Mouse (Mus musculus) splenic B cell, adult 2 months (primary cell): ENCODE data around the gene Cd6.

ENCODE experiments used
- DNase-seq: peaks from one replicate; pipeline ENCODE4 v3.0.0-alpha.2; 2011; ENCODE audit warnings: low read depth, low spot score
- H3K27me3 ChIP-seq: 2 replicates; pipeline ENCODE4 v1.6.1; 2012; ENCODE audit warnings: mild to moderate bottlenecking, low read length, moderate library complexity, mixed read lengths; ENCODE audit not compliant: control insufficient read depth, poor library complexity, insufficient read depth, severe bottlenecking
- H3K36me3 ChIP-seq: 2 replicates; pipeline ENCODE4 v1.6.1; 2012; ENCODE audit warnings: mild to moderate bottlenecking, low read length, moderate library complexity, mixed read lengths; ENCODE audit not compliant: control insufficient read depth, poor library complexity, insufficient read depth, severe bottlenecking

Gene Cd6

GRCm38 (mm10) chr19:10799155-10799554 is 30.7 kb downstream of the Cd6 start:
- Histone ChIP-seq H3K36me3 (no peaks in the 10 kb centered on the region), H3K27me3 (no peaks in the 10 kb centered on the region)
- no peak for DNase-seq

GRCm38 (mm10) chr19:10798576-10798975 is 31.3 kb downstream of the Cd6 start:
- no peak for DNase-seq
- Histone ChIP-seq H3K36me3 (no peaks in the 10 kb centered on the region), H3K27me3 (no peaks in the 10 kb centered on the region)

GRCm38 (mm10) chr19:10794916-10795315 is 34.9 kb downstream of the Cd6 start:
- Histone ChIP-seq H3K27me3 (no peaks in the 10 kb centered on the region), H3K36me3 (no peaks in the 10 kb centered on the region)
- no peak for DNase-seq

GRCm38 (mm10) chr19:10793044-10793443 is 36.8 kb downstream of the Cd6 start:
- no peak for DNase-seq
- Histone ChIP-seq H3K36me3 (no peaks in the 10 kb centered on the region), H3K27me3 (no peaks in the 10 kb centered on the region)

- peak; percentile 59 for DNase-seq
Measured at GRCm38 (mm10) chr19:10790323-10790722, 39.5 kb downstream of the Cd6 start.

GRCm38 (mm10) chr19:10788242-10788641 is 41.6 kb downstream of the Cd6 start:
- Histone ChIP-seq H3K36me3 (no peaks in the 10 kb centered on the region), H3K27me3 (no peaks in the 10 kb centered on the region)
- no peak for DNase-seq

More at GRCm38 (mm10) chr19:10790323-10790722, 39.5 kb downstream of the Cd6 start:
- no peaks in the 10 kb centered on the region for H3K36me3 ChIP-seq
- no peaks in the 10 kb centered on the region for H3K27me3 ChIP-seq

- H3K36me3 ChIP-seq: no peaks in the 10 kb centered on the region
- no peaks in the 10 kb centered on the region for H3K27me3 ChIP-seq
- DNase-seq: no peak
Measured at GRCm38 (mm10) chr19:10787406-10787805, 42.5 kb downstream of the Cd6 start.

- Histone ChIP-seq H3K36me3 (no peaks in the 10 kb centered on the region), H3K27me3 (no peaks in the 10 kb centered on the region)
- DNase-seq: no peak
Measured at GRCm38 (mm10) chr19:10786753-10787152, 43.1 kb downstream of the Cd6 start.

- no peak for DNase-seq
- Histone ChIP-seq H3K27me3 (no peaks in the 10 kb centered on the region), H3K36me3 (no peaks in the 10 kb centered on the region)
Measured at GRCm38 (mm10) chr19:10784796-10785459, 44.9 kb downstream of the Cd6 start.

- H3K27me3 ChIP-seq: no peaks in the 10 kb centered on the region
- no peak for DNase-seq
- no peaks in the 10 kb centered on the region for H3K36me3 ChIP-seq
Measured at GRCm38 (mm10) chr19:10784061-10784460, 45.8 kb downstream of the Cd6 start.

- DNase-seq: no peak
- Histone ChIP-seq H3K27me3 (no peaks in the 10 kb centered on the region), H3K36me3 (no peaks in the 10 kb centered on the region)
Measured at GRCm38 (mm10) chr19:10783168-10783567, 46.7 kb downstream of the Cd6 start.

GRCm38 (mm10) chr19:10781641-10782040 is 48.2 kb downstream of the Cd6 start:
- DNase-seq: no peak
- H3K36me3 ChIP-seq: no peaks in the 10 kb centered on the region
- H3K27me3 ChIP-seq: no peaks in the 10 kb centered on the region

- Histone ChIP-seq H3K27me3 (no peaks in the 10 kb centered on the region), H3K36me3 (no peaks in the 10 kb centered on the region)
- no peak for DNase-seq
Measured at GRCm38 (mm10) chr19:10776906-10777305, 53.0 kb downstream of the Cd6 start.

- Histone ChIP-seq H3K27me3 (no peaks in the 10 kb centered on the region), H3K36me3 (no peaks in the 10 kb centered on the region)
- no peak for DNase-seq
Measured at GRCm38 (mm10) chr19:10774141-10774540, 55.7 kb downstream of the Cd6 start.

- DNase-seq: no peak
- no peaks in the 10 kb centered on the region for H3K27me3 ChIP-seq
Measured at GRCm38 (mm10) chr19:10773384-10773783, 56.5 kb downstream of the Cd6 start.

GRCm38 (mm10) chr19:10772866-10773265 is 57.0 kb downstream of the Cd6 start:
- Histone ChIP-seq H3K27me3 (no peaks in the 10 kb centered on the region), H3K36me3 (no peaks in the 10 kb centered on the region)
- DNase-seq: no peak

More at GRCm38 (mm10) chr19:10773384-10773783, 56.5 kb downstream of the Cd6 start:
- H3K36me3 ChIP-seq: no peaks in the 10 kb centered on the region
